In genomic region chr7:132637292-132637691, GRCm38 (mm10) we compare ENCODE assay signal across 29 mouse cellular contexts. TPM values are rescaled to one million over a fixed set of nuclear protein-coding genes. Genes with fewer than 3 reads are reported as not detected.
DNase-seq lines count a peak whose midpoint lies in the region; ATAC-seq and TF ChIP-seq lines count a peak whose summit lies in the region.
"Had no signal": no experiment of that assay in that cellular context is flagged by ENCODE, and none has a peak within 500 bp of the region (broad histone marks: within the 10 kb centered on the region; RNA-seq: fewer than 3 reads in every experiment).

No protein-coding gene starts in this region.

- WGBS in midbrain, embryonic 12.5 days = 26% methylated on average over 12 of the region's 12 CpGs
- 37% methylated on average over 12 of the region's 12 CpGs for WGBS in midbrain, embryonic 10.5 days
- 16% methylated on average over 12 of the region's 12 CpGs for WGBS in lung, embryonic 14.5 days

- H3K4me3 ChIP-seq in midbrain, embryonic 12.5 days = no peak overlapping the region
- no peak overlapping the region for H3K4me3 ChIP-seq in midbrain, embryonic 10.5 days
- H3K4me3 ChIP-seq in lung, embryonic 14.5 days (ENCODE audit: low read depth, low read length) = no peak overlapping the region
- H3K4me3 ChIP-seq: forebrain, embryonic 15.5 days; heart, adult 2 months; heart, embryonic 13.5 days; hindbrain, embryonic 13.5 days; layer of hippocampus, adult 2 months; limb, embryonic 12.5 days had no signal

- DNase-seq in midbrain, embryonic 10.5 days (ENCODE audit: low spot score) = no peak
- peak; percentile 40 for DNase-seq in embryo, embryonic 11 days
- peak; percentile 49 for DNase-seq in lung, embryonic 14.5 days
- DNase-seq in lung, postnatal 36 days = peak; percentile 79
- DNase-seq in urinary bladder, adult 2 months (ENCODE audit: low spot score) = no peak
- DNase-seq: adrenal gland, postnatal 10 days; cerebellum, adult 18-20 months; cerebellum, postnatal 14 days; gastrocnemius, postnatal 14 days; heart, adult 2 months; heart, postnatal 14 days; kidney, adult 9 months; kidney, postnatal 25 days; layer of hippocampus, postnatal 36 days; liver, postnatal 0 days; retina, postnatal 1 day; right cerebral cortex, postnatal 25 days; thymus, postnatal 36 days had no signal

- no peaks in the 10 kb centered on the region for H3K36me3 ChIP-seq in midbrain, embryonic 12.5 days
- H3K36me3 ChIP-seq in midbrain, embryonic 10.5 days = no peaks in the 10 kb centered on the region
- no peaks in the 10 kb centered on the region for H3K36me3 ChIP-seq in lung, embryonic 14.5 days (ENCODE audit: insufficient read depth)
- H3K36me3 ChIP-seq: forebrain, embryonic 15.5 days; hindbrain, embryonic 13.5 days; limb, embryonic 12.5 days had no signal

- H3K4me2 ChIP-seq in midbrain, embryonic 12.5 days (replicated peaks) = no peak overlapping the region
- H3K4me2 ChIP-seq in lung, embryonic 14.5 days = no peak overlapping the region
- H3K4me2 ChIP-seq: forebrain, embryonic 15.5 days; heart, embryonic 13.5 days; hindbrain, embryonic 13.5 days; limb, embryonic 12.5 days; liver, embryonic 11.5 days had no signal

- H3K9me3 ChIP-seq in midbrain, embryonic 12.5 days = no peaks in the 10 kb centered on the region
- H3K9me3 ChIP-seq in midbrain, embryonic 10.5 days (replicated peaks) = no peaks in the 10 kb centered on the region
- H3K9me3 ChIP-seq in lung, embryonic 14.5 days (ENCODE audit: low read depth, low read length) = no peaks in the 10 kb centered on the region
- H3K9me3 ChIP-seq: forebrain, embryonic 15.5 days; heart, embryonic 13.5 days; hindbrain, embryonic 13.5 days; limb, embryonic 12.5 days had no signal

- H3K27me3 ChIP-seq in midbrain, embryonic 12.5 days = peaks cover 16% of the 10 kb centered on the region
- H3K27me3 ChIP-seq in midbrain, embryonic 10.5 days (ENCODE audit: low read depth, poor library complexity, severe bottlenecking) = peaks cover 65% of the 10 kb centered on the region
- H3K27me3 ChIP-seq in lung, embryonic 14.5 days (ENCODE audit: insufficient read depth, low read length) = no peaks in the 10 kb centered on the region
- H3K27me3 ChIP-seq: forebrain, embryonic 15.5 days; heart, embryonic 13.5 days; limb, embryonic 12.5 days had no signal

- ATAC-seq in midbrain, embryonic 12.5 days (ENCODE audit: low FRiP score, low read depth) = no peak
- ATAC-seq in lung, embryonic 14.5 days (ENCODE audit: insufficient read depth) = no peak
- ATAC-seq in activated CD4-positive, CD25-positive, alpha-beta regulatory T cell, adult 4 months = no peak
- ATAC-seq: forebrain, embryonic 15.5 days; inflammation-experienced regulatory T-cells, adult 6 months; liver, postnatal 0 days had no signal

- TF ChIP-seq CTCF in lung, embryonic 14.5 days (IDR thresholded peaks at IDR 0.05; ENCODE audit: low read depth) = no peak

- peaks cover 15% of the 10 kb centered on the region; the same call in 1 of the 2 replicates for H3K4me1 ChIP-seq in midbrain, embryonic 12.5 days
- peaks cover 25% of the 10 kb centered on the region for H3K4me1 ChIP-seq in midbrain, embryonic 10.5 days
- 0 out of 2 replicates have a peak, but pooled peaks cover 3% of the 10 kb centered on the region for H3K4me1 ChIP-seq in lung, embryonic 14.5 days (ENCODE audit: insufficient read depth)
- H3K4me1 ChIP-seq: heart, embryonic 13.5 days had no signal

- 0 out of 2 replicates have a peak overlapping the region, but pooled peaks have one; percentile 21 for H3K9ac ChIP-seq in midbrain, embryonic 12.5 days (replicated peaks)
- H3K9ac ChIP-seq in lung, embryonic 14.5 days = no peak overlapping the region
- H3K9ac ChIP-seq: forebrain, embryonic 15.5 days; heart, embryonic 13.5 days; hindbrain, embryonic 13.5 days; limb, embryonic 12.5 days; liver, postnatal 0 days had no signal

- no peak overlapping the region for H3K27ac ChIP-seq in midbrain, embryonic 12.5 days (replicated peaks)
- H3K27ac ChIP-seq in midbrain, embryonic 10.5 days (replicated peaks) = no peak overlapping the region
- no peak overlapping the region for H3K27ac ChIP-seq in lung, embryonic 14.5 days (ENCODE audit: low read depth)
- H3K27ac ChIP-seq: forebrain, embryonic 15.5 days; heart, adult 2 months; heart, embryonic 13.5 days; hindbrain, embryonic 13.5 days; layer of hippocampus, adult 2 months; limb, embryonic 12.5 days had no signal

RNA-seq across cellular contexts. Expression of gene Lhpp, which starts 26.9 kb away (rescaled TPM):
- 16.1 and 17.5 TPM in 2 replicates for polyA plus RNA-seq in midbrain, embryonic 12.5 days (2016; fragmentation: Nextera tagmentation; extraction: Ambion mirVana)
- polyA plus RNA-seq in midbrain, embryonic 10.5 days (2016; fragmentation: Nextera tagmentation; extraction: Ambion mirVana) = 20.5 and 20.7 TPM in 2 replicates
- 21.7 and 22.8 TPM in 2 replicates for polyA plus RNA-seq in lung, embryonic 14.5 days (2014; fragmentation: Nextera tagmentation; extraction: Ambion mirVana)
- 21.0 and 23.7 TPM in 2 replicates for polyA plus RNA-seq in urinary bladder, adult 2 months (2012; rRNA removed)
- 1 to 10 TPM; 4.2 to 4.6 TPM for polyA plus RNA-seq in activated CD4-positive, CD25-positive, alpha-beta regulatory T cell, adult 4 months (2017; shearing (Covaris generic))

RNA-seq across cellular contexts. Expression of gene Nkx1-2, which starts 37.9 kb away (rescaled TPM):
- 2.6 and 2.9 TPM in 2 replicates for polyA plus RNA-seq in midbrain, embryonic 12.5 days (2016; fragmentation: Nextera tagmentation; extraction: Ambion mirVana)
- polyA plus RNA-seq in midbrain, embryonic 10.5 days (2016; fragmentation: Nextera tagmentation; extraction: Ambion mirVana) = 0.80 and 1.6 TPM in 2 replicates
- not detected in 2 replicates for polyA plus RNA-seq in lung, embryonic 14.5 days (2014; fragmentation: Nextera tagmentation; extraction: Ambion mirVana)
- not detected in 2 replicates for polyA plus RNA-seq in urinary bladder, adult 2 months (2012; rRNA removed)
- not detected for polyA plus RNA-seq in activated CD4-positive, CD25-positive, alpha-beta regulatory T cell, adult 4 months (2017; shearing (Covaris generic))
- polyA plus RNA-seq: C2C12; heart, adult 2 months; heart, embryonic 13.5 days; inflammation-experienced regulatory T-cells, adult 6 months; limb, embryonic 12.5 days; liver, embryonic 11.5 days; liver, postnatal 0 days; stomach, embryonic 14.5 days had no signal

Comparison
In these comparisons a context has a peak if more than half of its experiments do, and no peak if none do; other contexts are left out.
1. DNase-seq: peak in embryo, embryonic 11 days (single experiment), lung, embryonic 14.5 days (single experiment) and lung, postnatal 36 days (single experiment); none in midbrain, embryonic 10.5 days (single experiment) and urinary bladder, adult 2 months (single experiment).